Comparison of ENCODE assay signal across 10 mouse cellular contexts in the genomic region with DNA sequence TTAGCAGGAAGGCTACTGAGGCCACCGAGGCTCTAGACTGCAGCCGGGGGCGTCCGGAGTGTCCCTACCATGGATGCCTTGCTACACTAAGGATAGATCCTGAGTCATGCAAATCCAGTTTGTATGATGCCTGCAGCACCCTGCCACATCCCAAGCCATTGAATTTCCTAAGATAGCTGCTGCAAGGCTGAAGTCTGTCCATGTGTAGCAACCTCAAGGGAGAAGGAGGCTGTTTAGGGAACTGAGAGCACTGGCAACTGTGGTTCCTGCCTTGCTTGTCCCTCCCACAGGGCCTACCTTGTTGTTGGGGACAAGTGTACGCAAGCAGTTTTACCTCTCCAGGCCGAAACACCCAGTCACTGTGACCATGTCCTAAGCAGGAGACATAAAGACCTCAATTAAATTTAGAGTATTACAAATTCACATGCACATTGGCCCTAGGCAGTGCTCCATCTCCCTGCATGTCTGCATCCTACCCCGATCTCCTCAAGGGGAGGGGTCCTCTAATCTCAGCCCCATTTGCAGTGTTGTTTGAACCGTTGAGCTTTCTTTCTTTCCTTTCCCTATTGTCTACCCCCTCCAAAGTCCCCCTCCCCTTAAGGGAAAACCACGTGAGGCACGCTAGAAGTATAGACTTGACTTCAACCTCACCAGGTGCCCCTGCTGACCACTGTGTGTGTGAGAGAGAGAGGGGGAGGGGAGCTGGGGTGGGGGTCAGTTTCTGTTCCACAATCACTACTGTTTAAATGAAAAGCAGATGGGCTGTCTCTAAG.
DNase-seq lines count a peak whose midpoint lies in the region; ATAC-seq and TF ChIP-seq lines count a peak whose summit lies in the region.
"Had no signal": no experiment of that assay in that cellular context is flagged by ENCODE, and none has a peak within 500 bp of the region (broad histone marks: within the 10 kb centered on the region; RNA-seq: fewer than 3 reads in every experiment).

No protein-coding gene starts in this region.

- no peak for ATAC-seq in heart, embryonic 12.5 days (ENCODE audit: insufficient number of reproducible peaks, low FRiP score)
- ATAC-seq in neural tube, embryonic 15.5 days (ENCODE audit: low FRiP score), result 0 out of 2 replicates have a peak, but pooled peaks have one; percentile 14

- WGBS in heart, embryonic 12.5 days, result 67% methylated on average over 10 of the region's 10 CpGs
- WGBS in neural tube, embryonic 15.5 days, result 67% methylated on average over 10 of the region's 10 CpGs
- WGBS in cerebellum, adult 2 months, result 83% methylated on average over 10 of the region's 10 CpGs

- no peak overlapping the region for H3K4me3 ChIP-seq in heart, embryonic 12.5 days
- no peak overlapping the region for H3K4me3 ChIP-seq in left cerebral cortex, adult 2 months
- H3K4me3 ChIP-seq in neural tube, embryonic 15.5 days (replicated peaks), result no peak overlapping the region
- no peak overlapping the region for H3K4me3 ChIP-seq in cerebellum, adult 2 months (replicated peaks; ENCODE audit: insufficient read depth, low read depth, low read length)
- H3K4me3 ChIP-seq: hindbrain, embryonic 15.5 days had no signal

- H3K36me3 ChIP-seq in heart, embryonic 12.5 days, result 0 out of 2 replicates have a peak, but pooled peaks cover 3% of the 10 kb centered on the region
- no peaks in the 10 kb centered on the region for H3K36me3 ChIP-seq in neural tube, embryonic 15.5 days
- H3K36me3 ChIP-seq: hindbrain, embryonic 15.5 days had no signal

- H3K9ac ChIP-seq in heart, embryonic 12.5 days, result no peak overlapping the region
- H3K9ac ChIP-seq in neural tube, embryonic 15.5 days (replicated peaks), result no peak overlapping the region
- H3K9ac ChIP-seq: hindbrain, embryonic 15.5 days had no signal

- no peak for TF ChIP-seq CTCF in left cerebral cortex, adult 2 months (IDR thresholded peaks at IDR 0.05)
- TF ChIP-seq CTCF in cerebellum, adult 2 months (IDR thresholded peaks at IDR 0.05; ENCODE audit: borderline replicate concordance, insufficient read depth, low read depth, low read length), result no peak

- DNase-seq in heart, adult 18-20 months, result no peak
- DNase-seq in right cerebral cortex, adult 18-20 months, result peak; percentile 60
- no peak for DNase-seq in right cerebral cortex, postnatal 10 days (ENCODE audit: low spot score in 2 of 2)
- DNase-seq in left cerebral cortex, adult 2 months (ENCODE audit: extremely low spot score in 1 of 2, low spot score in 2 of 2), result no peak
- no peak for DNase-seq in cerebellum, adult 2 months
- DNase-seq in ovary, postnatal 10 days (ENCODE audit: low spot score), result no peak
- DNase-seq: lung, postnatal 10 days had no signal

- H3K4me1 ChIP-seq in heart, embryonic 12.5 days (replicated peaks), result peaks cover 41% of the 10 kb centered on the region
- peaks cover 23% of the 10 kb centered on the region for H3K4me1 ChIP-seq in neural tube, embryonic 15.5 days
- peaks cover 6% of the 10 kb centered on the region for H3K4me1 ChIP-seq in cerebellum, adult 2 months (ENCODE audit: control insufficient read depth, insufficient read depth, low read length)

- H3K27ac ChIP-seq in heart, embryonic 12.5 days (ENCODE audit: poor library complexity, severe bottlenecking), result peak overlapping the region; percentile 39; the same call in 1 of the 2 replicates
- H3K27ac ChIP-seq in left cerebral cortex, adult 2 months, result peak overlapping the region; percentile 82
- H3K27ac ChIP-seq in neural tube, embryonic 15.5 days (replicated peaks), result no peak overlapping the region
- H3K27ac ChIP-seq in cerebellum, adult 2 months (ENCODE audit: insufficient read depth, low read length), result no peak overlapping the region
- H3K27ac ChIP-seq: hindbrain, embryonic 15.5 days had no signal

- no peaks in the 10 kb centered on the region for H3K9me3 ChIP-seq in heart, embryonic 12.5 days (replicated peaks)
- H3K9me3 ChIP-seq in neural tube, embryonic 15.5 days (replicated peaks), result no peaks in the 10 kb centered on the region
- H3K9me3 ChIP-seq: hindbrain, embryonic 15.5 days had no signal

- H3K27me3 ChIP-seq in heart, embryonic 12.5 days (replicated peaks), result no peaks in the 10 kb centered on the region
- no peaks in the 10 kb centered on the region for H3K27me3 ChIP-seq in neural tube, embryonic 15.5 days (replicated peaks)
- H3K27me3 ChIP-seq in cerebellum, adult 2 months (ENCODE audit: control insufficient read depth, insufficient read depth, low read length), result no peaks in the 10 kb centered on the region
- H3K27me3 ChIP-seq: hindbrain, embryonic 15.5 days had no signal

- TF ChIP-seq POLR2A in cerebellum, adult 2 months (IDR thresholded peaks at IDR 0.05; ENCODE audit: borderline replicate concordance, insufficient read depth, low read length), result no peak

- H3K4me2 ChIP-seq in heart, embryonic 12.5 days, result no peak overlapping the region
- H3K4me2 ChIP-seq in neural tube, embryonic 15.5 days, result no peak overlapping the region
- H3K4me2 ChIP-seq: hindbrain, embryonic 15.5 days had no signal

- intact Hi-C loops in left cerebral cortex, adult 2 months (cut with DNase I), result loop anchor here (5.0 kb wide), 2 partner anchors 59 to 1171 kb away; no protein-coding TSS in a partner anchor

Comparison
In these comparisons a context has a peak if more than half of its experiments do, and no peak if none do; other contexts are left out.
1. H3K27ac ChIP-seq: peak in heart, embryonic 12.5 days (single experiment) and left cerebral cortex, adult 2 months (single experiment); none in neural tube, embryonic 15.5 days (single experiment) and cerebellum, adult 2 months (single experiment).